25 mouse cellular contexts compared by ENCODE assay signal in the genomic region with DNA sequence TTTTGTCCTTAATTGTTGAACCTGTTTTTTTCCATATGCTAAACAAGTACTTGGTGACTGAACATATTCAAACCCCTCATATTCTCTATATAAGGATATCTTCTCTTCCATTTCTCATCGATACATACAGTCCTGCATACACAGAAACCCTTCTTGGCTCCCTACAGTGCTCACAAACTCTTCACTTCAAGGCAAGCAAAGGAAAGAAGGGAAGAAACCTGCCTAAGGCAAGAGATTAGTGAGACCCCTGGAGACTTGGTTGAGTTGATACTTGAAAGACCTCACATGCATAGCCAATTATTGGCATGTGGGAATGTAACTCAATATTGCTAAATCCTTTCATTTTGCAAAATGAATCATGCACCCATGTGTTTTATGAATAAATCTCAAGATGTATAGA.
"Had no signal": no experiment of that assay in that cellular context is flagged by ENCODE, and none has a peak within 500 bp of the region (broad histone marks: within the 10 kb centered on the region; RNA-seq: fewer than 3 reads in every experiment).

No protein-coding gene starts in this region.

- H3K36me3 ChIP-seq: heart, embryonic 10.5 days; heart, embryonic 12.5 days; hindbrain, embryonic 10.5 days; hindbrain, embryonic 12.5 days; intestine, embryonic 15.5 days; limb, embryonic 10.5 days; limb, embryonic 12.5 days had no signal

- H3K27ac ChIP-seq: gastrocnemius, adult 2 months; heart, embryonic 10.5 days; hindbrain, embryonic 10.5 days; hindbrain, embryonic 12.5 days; hindbrain, embryonic 14.5 days; intestine, embryonic 15.5 days; layer of hippocampus, adult 2 months; left cerebral cortex, adult 2 months; limb, embryonic 10.5 days; limb, embryonic 12.5 days had no signal

- H3K4me1 ChIP-seq: heart, embryonic 10.5 days; heart, embryonic 12.5 days; hindbrain, embryonic 10.5 days; hindbrain, embryonic 12.5 days; intestine, embryonic 15.5 days; limb, embryonic 10.5 days; limb, embryonic 12.5 days had no signal

- H3K9ac ChIP-seq: heart, embryonic 12.5 days; hindbrain, embryonic 12.5 days; hindbrain, embryonic 14.5 days; intestine, embryonic 15.5 days; limb, embryonic 12.5 days had no signal

- H3K9me3 ChIP-seq: heart, embryonic 10.5 days; heart, embryonic 12.5 days; hindbrain, embryonic 10.5 days; hindbrain, embryonic 12.5 days; intestine, embryonic 15.5 days; limb, embryonic 10.5 days; limb, embryonic 12.5 days had no signal

- ATAC-seq: hindbrain, embryonic 16.5 days; inflammation-experienced regulatory T-cells, adult 6 months; intestine, embryonic 15.5 days; intestine, postnatal 0 days had no signal

- DNase-seq: gastrocnemius, adult 2 months; gastrocnemius, postnatal 10 days; gastrocnemius, postnatal 25 days; heart, adult 18-20 months; heart, postnatal 10 days; heart, postnatal 4 days; kidney, adult 18-20 months; kidney, adult 8-10 months; kidney, postnatal 10 days; kidney, postnatal 25 days; kidney, postnatal 4 days; liver had no signal

- H3K27me3 ChIP-seq: heart, embryonic 12.5 days; hindbrain, embryonic 12.5 days; intestine, embryonic 15.5 days; limb, embryonic 12.5 days had no signal

- H3K4me3 ChIP-seq: gastrocnemius, adult 2 months; heart, embryonic 10.5 days; heart, embryonic 12.5 days; hindbrain, embryonic 10.5 days; hindbrain, embryonic 12.5 days; intestine, embryonic 15.5 days; layer of hippocampus, adult 2 months; left cerebral cortex, adult 2 months; limb, embryonic 10.5 days; limb, embryonic 12.5 days had no signal

- H3K4me2 ChIP-seq: heart, embryonic 12.5 days; hindbrain, embryonic 12.5 days; hindbrain, embryonic 14.5 days; intestine, embryonic 15.5 days; limb, embryonic 12.5 days had no signal
